Mouse (Mus musculus) kidney, postnatal 14 days (tissue): ENCODE results near the gene Cox8a.

ENCODE experiments used
- DNase-seq: peaks from one replicate; pipeline ENCODE4 v3.0.0; 2022; ENCODE audit warnings: mixed read lengths

Cox8a gene

DNA sequence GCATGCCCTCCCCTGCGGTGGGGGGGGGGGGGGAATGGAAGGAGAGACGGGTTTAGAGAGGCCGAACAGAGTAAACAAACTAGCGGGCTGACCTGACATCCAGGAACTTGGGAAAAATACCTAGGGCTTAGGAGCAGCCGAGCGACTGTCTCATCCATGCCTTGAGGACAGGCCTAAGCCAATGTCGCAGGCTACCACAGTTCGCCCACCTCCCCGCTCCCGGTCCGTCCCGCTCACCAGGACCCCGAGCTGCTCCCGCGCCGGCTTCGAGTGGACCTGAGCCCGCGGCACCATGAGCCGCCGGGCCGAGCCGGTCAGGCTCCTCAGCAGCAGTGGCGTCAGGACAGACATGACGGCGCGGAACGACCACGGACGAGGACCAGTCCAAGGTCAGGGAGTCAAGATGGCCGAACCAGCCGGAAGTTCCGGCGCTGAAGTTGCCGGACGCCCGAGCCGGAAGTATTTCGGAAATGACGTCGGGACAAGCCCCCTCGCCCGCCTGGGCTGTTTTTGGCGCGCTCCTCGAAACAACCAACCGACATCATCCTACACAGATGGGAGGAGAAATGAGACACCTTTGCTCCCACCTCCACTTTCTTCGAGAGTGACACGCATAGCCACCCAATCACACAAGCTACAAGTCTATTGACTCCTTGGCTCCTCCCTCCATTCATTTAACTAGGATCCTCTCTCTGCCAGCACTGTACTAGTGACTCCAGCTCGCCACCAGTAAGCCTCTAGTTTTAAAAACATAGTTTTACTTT lies at the start of gene Cox8a:
Cox8a (minus strand) TSS at position 455 of the 764 bp plus-strand sequence.
- peak; percentile 98 for DNase-seq

- DNase-seq = no peak
These were observed 49.0 kb upstream of the Cox8a start for GRCm38 (mm10) chr19:7266421-7266831.

- no peak for DNase-seq
These were observed 48.2 kb upstream of the Cox8a start for GRCm38 (mm10) chr19:7265478-7266191.

- DNase-seq = peak; percentile 52
These were observed 47.4 kb upstream of the Cox8a start for GRCm38 (mm10) chr19:7264766-7265331.

DNA sequence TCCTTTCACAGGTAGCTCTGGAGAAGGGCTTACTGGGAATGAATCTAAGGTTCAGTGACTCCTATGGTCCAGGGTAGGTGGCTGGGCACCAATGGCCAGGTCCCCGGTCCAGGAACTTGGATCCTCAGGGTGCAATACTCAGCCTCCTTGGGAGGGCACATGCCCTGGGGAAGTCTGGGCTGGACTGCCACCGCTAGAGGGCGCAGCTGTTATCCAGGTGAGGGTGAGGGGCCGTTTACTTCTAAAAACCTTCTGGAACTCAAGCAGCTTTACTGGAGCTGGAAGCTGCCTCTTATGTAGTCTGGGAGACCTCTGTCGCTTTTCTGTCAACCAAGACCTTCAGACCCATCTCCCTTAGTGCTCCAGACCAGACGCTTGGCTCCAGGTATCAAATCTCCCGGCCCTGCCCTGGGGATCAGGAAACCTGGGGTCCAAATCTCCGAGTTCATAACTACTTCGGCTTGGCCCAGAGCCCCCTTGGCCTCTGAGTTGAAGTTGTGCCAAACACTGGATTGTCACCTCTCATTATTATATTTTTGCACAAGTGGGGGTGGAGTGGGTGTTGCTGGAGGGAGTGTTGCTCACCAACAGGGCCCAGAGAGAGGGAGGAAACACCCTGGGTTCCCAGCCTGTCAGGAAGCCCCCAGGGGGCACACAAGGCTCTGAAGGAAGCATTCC lies 46.8 kb upstream of the Cox8a start:
- peak; percentile 82 for DNase-seq

DNA sequence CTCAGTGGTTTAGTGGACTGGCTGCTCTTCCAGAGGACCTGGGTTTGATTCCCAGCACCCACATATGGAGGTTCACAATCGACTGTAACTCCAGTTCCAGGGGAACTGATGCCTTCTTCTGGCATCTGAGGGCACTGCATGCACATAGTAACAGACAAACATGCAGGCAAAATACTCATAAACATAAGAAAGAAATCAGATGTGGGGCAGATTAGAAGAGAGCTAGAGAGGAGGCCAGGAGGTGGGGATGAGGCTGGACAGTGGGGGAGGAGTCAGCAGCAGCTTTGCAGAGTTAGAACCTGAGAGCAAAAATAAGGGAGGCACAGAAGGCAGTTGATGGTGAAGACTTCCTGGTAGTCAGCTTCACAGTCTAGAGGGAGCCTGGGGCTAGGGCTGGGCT lies 45.2 kb upstream of the Cox8a start:
- DNase-seq = no peak

DNA sequence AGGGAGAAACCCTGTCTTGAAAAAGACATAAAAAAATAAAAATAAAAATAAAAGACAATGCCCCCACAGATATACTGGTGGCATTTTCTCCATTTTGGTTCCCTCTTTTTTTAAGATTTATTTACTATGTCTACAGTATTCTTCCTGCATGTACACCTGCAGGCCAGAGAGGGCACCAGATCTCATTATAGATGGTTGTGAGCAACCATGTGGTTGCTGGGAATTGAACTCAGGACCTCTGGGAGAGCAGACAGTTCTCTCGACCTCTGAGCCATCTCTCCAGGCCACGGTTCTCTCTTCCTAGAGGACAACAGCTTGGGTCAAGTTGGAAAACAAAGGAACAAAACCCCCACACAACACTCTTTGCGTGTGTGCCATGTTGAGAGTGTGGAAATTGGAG lies 44.5 kb upstream of the Cox8a start:
- DNase-seq = no peak

DNA sequence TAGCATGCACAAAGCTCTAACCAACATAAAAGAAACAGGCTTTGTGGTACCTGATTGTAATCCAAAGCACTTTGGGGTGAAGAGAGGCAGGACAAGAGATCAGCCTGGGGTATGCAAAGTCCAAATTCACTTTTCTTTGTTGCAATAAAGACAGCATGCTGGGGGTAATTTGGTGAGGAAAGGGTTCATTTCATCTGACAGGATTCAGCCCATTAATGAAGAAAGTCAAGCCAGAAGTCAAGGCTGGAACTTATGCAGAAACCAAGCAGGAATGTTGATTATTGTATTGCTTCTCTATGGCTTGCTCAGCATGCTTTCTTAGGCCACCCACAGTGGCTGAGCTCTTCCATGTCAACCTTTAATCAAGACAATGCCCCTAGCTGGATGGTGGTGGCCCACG lies 44.1 kb upstream of the Cox8a start:
- DNase-seq = no peak

- no peak for DNase-seq
These were observed 40.5 kb upstream of the Cox8a start for GRCm38 (mm10) chr19:7257881-7258280.

GRCm38 (mm10) chr19:7246021-7246420 lies 28.6 kb upstream of the Cox8a start:
- DNase-seq = no peak

DNA sequence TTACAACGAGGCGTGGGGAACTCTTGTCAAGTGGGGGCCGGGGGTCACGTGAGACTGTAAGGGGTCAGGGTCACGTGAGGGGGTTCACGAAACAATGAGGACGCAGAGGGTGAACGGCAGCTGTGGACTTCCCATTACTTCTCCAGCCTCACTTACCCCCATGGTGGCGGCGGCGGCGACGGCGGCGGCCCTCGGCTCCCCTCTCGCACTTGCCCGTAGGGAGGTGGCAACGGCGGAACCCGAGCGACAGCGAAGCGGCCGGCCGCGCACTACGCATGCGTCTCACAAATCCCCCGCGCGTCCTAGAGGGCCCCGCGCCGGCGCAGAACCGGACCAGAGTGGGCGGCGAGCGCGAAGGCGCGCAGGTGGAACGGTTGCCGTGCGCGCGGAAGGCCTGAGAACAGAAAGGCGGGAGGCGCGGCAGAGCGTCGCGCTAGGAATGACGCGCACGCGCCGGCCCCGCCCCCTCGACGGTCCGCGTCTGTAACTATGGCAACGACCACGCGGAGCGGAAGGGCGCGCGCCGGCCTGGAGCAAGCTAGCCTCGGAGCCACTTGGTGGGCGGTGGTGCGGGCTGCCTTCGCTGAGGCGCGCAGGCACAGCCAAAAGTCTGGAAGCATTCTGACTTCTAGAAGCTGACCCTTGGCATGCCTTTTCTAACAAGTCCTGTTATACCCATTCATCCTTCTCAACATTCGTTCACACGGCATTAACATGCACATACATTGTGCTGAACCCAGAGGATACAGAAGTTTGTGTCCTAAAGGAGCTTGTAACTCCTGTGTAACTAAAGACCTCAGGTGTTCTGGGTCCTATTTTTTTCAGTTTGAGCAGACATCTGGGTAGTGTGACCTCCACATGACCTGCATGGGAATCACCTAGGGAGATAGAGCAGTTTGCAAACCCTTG lies 23.6 kb upstream of the Cox8a start, which contains the start of gene Naa40:
Naa40 (minus strand) TSS at position 402 of the 909 bp plus-strand sequence.
- peak; percentile 96 for DNase-seq

DNA sequence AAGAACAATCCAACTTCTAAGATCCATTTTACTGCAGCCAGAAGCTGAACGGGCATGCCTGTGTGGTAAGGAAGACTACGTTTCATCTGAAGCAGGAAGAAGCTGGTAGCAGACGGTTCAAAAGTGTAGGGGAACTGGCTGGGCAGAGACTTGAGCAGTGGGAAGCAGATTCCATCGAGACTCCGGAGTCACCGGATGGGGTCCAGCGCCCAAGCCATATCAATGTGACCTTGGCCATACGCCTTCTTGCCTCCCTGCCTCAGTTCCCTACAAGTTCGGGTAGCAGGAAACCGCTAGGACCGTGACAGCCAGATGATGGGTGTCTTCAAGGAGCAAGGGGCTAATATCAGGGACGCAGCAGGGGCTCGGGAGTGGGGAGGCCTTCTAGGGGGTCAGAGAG lies 22.9 kb upstream of the Cox8a start:
- no peak for DNase-seq

GRCm38 (mm10) chr19:7239574-7239973 lies 22.2 kb upstream of the Cox8a start:
- no peak for DNase-seq

DNA sequence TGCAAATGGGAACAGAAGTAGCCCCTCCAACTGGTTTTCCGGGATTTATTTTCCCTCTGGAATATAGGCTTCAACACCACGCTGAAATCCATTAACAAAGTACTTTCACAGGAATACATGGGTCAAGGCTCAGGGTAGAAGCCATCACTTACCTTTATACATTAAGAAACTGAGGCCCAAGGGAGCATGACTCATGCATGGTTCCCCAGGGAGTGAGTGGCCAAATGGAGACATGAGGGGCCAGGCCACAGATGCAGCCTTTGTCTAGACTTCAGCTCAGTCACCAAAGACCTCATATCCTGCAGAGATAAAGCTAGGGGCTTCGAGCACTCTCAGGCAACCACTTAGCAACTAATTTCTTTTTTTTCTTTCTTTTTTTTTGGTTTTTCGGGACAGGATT lies 19.3 kb upstream of the Cox8a start:
- no peak for DNase-seq

GRCm38 (mm10) chr19:7236011-7236410 lies 18.6 kb upstream of the Cox8a start:
- DNase-seq = no peak

DNA sequence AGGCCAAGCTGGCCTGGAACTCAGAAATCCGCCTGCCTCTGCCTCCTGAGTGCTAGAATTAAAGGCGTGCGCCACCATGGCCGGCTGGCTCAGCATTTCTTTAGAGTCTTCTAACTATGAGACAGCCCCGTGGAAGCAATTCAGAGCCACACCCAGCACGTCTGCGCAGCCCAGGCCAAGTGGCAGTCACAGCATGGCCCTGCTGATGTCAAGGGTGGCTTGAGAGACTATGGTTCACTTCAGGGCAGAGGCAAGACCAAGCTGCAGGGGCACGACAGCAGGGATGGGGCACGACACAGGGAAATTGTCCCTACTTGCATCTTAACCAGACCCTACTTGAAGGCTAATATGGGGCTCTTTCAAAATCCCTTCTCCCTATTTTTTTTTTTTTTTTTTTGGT lies 18.0 kb upstream of the Cox8a start:
- no peak for DNase-seq

DNA sequence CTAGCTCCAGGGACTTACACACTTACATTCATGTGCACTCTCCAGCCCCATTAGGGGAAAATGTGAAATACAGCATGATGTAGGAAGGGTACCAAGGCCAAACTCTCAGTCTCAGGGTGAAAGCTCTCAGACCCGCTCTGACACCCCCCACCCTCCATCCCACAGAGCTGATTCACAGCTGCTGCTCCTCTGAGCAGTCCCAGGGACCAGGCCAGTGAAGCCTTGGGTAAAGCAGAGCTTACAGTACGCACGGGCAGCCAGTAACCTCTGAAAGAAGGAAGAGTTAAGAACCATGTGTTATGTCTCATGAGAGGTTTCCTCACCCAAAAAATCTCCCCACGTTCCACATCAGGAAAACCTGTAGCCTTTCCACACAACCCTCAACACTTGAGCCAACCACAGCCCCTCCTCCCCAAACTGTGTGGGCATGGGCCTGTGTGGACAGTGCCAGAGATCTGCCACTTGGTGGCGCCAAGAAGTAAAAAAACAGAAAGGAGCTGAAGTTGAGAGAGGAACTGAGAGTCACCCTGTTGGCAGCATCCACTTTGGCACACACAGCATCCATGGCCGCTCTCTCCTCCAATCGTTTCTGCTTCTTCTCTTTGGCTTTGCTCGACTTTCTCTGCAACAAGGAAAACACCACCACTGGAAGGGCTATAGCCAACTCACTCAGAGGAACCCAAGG lies 17.3 kb upstream of the Cox8a start:
- DNase-seq = peak; percentile 82

GRCm38 (mm10) chr19:7226511-7226914 lies 9.1 kb upstream of the Cox8a start:
- DNase-seq = no peak

DNA sequence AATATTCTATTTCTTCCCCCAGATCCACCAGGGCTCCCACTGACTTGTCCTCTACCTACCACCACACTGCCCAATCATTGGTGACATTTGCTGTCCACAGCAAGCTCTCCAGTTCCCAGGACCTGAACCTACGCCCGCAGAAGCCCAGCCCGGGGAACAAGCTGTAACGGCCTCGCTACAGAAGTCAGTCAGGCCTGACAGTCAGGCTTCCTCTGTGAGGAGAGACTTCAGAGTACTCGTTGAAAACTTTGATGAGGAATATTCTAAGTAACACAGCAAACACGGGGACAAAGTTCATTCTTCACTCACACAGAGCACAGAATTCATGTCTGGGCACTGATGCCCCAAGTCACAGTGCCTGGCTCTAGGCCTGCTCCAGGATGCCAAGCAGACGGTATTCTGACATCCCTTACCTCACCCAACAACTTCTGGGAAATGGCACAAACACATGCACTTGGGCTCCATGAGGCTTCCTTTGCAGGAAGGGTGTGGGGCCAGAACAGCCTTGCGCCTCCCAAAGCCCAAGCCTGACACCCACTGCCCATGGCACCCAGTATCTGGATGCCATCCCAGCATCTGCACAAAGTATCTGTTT lies 7.8 kb upstream of the Cox8a start:
- peak; percentile 53 for DNase-seq

GRCm38 (mm10) chr19:7224253-7224652 lies 6.8 kb upstream of the Cox8a start:
- DNase-seq = no peak

DNA sequence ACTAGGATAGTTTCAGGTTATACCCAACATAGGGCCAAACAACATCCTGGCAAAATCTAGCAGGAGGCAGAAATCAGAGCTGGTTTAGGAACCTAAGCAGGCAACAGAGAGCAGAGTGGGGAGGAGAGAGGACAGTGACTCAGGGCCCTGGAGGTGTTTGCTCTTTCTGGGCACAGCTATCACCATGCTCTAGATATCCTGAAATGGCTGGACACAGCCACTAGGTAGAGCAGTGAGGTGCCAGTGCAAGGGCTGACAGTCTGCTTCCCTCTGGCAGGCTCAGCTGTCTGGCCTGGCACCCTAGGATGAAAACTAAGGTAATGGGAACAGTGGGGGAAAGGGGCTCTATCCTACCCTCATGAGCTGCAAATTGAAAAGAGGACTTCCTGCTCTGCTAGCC lies 6.1 kb upstream of the Cox8a start:
- DNase-seq = no peak
